Mouse (Mus musculus) MEL (cell line): ENCODE results near the gene Kif24. TPM values are rescaled to one million over a fixed set of nuclear protein-coding genes. Genes with fewer than 3 reads are reported as not detected.

ENCODE experiments used
- DNase-seq: peaks from one replicate; pipeline ENCODE4 v3.0.0; 2011; ENCODE audit warnings: low read depth, low spot score
- H3K27ac ChIP-seq: 2 replicates; pipeline ENCODE4 v1.5.1; 2012; ENCODE audit warnings: low read depth, mild to moderate bottlenecking, control low read depth, low read length, moderate library complexity; ENCODE audit not compliant: control insufficient read depth
- H3K27me3 ChIP-seq, 2 experiments: fragments of 150-350 bp in 1 of 2; sonication (generic) in 1 of 2; 2 replicates each; pipeline ENCODE4 v1.6.1; 2012; ENCODE audit warnings: low read length in 2 of 2, mild to moderate bottlenecking in 2 of 2, improper control_type of control experiment in 1 of 2, moderate library complexity in 1 of 2; ENCODE audit not compliant: insufficient read depth in 2 of 2, control insufficient read depth in 1 of 2
- H3K36me3 ChIP-seq, 2 experiments: 2 replicates each; pipeline ENCODE4 v1.6.1; 2012 to 2014; ENCODE audit warnings: low read length in 2 of 2, improper control_type of control experiment in 1 of 2, inconsistent platforms in 1 of 2, mild to moderate bottlenecking in 1 of 2; ENCODE audit not compliant: insufficient read depth in 2 of 2, control insufficient read depth in 1 of 2
- H3K4me1 ChIP-seq, 2 experiments: fragments of 150-350 bp in 1 of 2; sonication (generic) in 1 of 2; 2 replicates each; pipeline ENCODE4 v1.6.1; 2012; ENCODE audit warnings: low read length in 2 of 2, improper control_type of control experiment in 1 of 2, mild to moderate bottlenecking in 1 of 2; ENCODE audit not compliant: insufficient read depth in 2 of 2, control insufficient read depth in 1 of 2
- H3K4me3 ChIP-seq, 2 experiments: fragments of 150-350 bp in 1 of 2; sonication (generic) in 1 of 2; 2 replicates each; pipeline ENCODE4 v1.5.1; 2012; ENCODE audit warnings: low read depth in 2 of 2, low read length in 2 of 2, mild to moderate bottlenecking in 2 of 2, moderate library complexity in 2 of 2, control low read depth in 1 of 2, improper control_type of control experiment in 1 of 2; ENCODE audit not compliant: control insufficient read depth in 1 of 2, insufficient read depth in 1 of 2
- H3K79me2 ChIP-seq: 2 replicates; pipeline ENCODE4 v1.6.1; 2012; ENCODE audit warnings: mild to moderate bottlenecking, low read length, moderate library complexity; ENCODE audit not compliant: control insufficient read depth, poor library complexity, insufficient read depth
- H3K9ac ChIP-seq: 2 replicates; pipeline ENCODE4 v1.6.1; 2012; ENCODE audit warnings: low read depth, mild to moderate bottlenecking, control low read depth, low read length, moderate library complexity; ENCODE audit not compliant: control insufficient read depth, poor library complexity, severe bottlenecking
- H3K9me3 ChIP-seq: fragments of 150-350 bp; sonication (generic); replicated peaks from 2 replicates; pipeline ENCODE4 v1.6.1; 2012; ENCODE audit warnings: mild to moderate bottlenecking, low read length, improper control_type of control experiment, moderate library complexity; ENCODE audit not compliant: insufficient read depth
- CHD1 ChIP-seq: IDR thresholded peaks from 2 replicates; pipeline ENCODE4 v1.6.1; 2012; ENCODE audit warnings: low read depth, mild to moderate bottlenecking, inconsistent platforms, low read length, improper control_type of control experiment
- CTCF ChIP-seq, 3 experiments: IDR thresholded peaks in 2 of 3; conservative IDR thresholded peaks in 1 of 3; 2 replicates each; pipeline ENCODE4 v1.5.1; 2011 to 2012; ENCODE audit warnings: low read length in 3 of 3, low read depth in 2 of 3, mild to moderate bottlenecking in 2 of 3, improper control_type of control experiment in 1 of 3, inconsistent platforms in 1 of 3, mixed read lengths in 1 of 3, moderate library complexity in 1 of 3; ENCODE audit not compliant: control insufficient read depth in 1 of 3, insufficient read depth in 1 of 3, poor library complexity in 1 of 3, severe bottlenecking in 1 of 3
- EP300 ChIP-seq, 2 experiments: IDR thresholded peaks; 2 replicates each; pipeline ENCODE4 v1.6.1; 2011; ENCODE audit warnings: improper control_type of control experiment in 2 of 2, low read length in 2 of 2, low read depth in 1 of 2, mild to moderate bottlenecking in 1 of 2
- ETS1 ChIP-seq: IDR thresholded peaks from 2 replicates; pipeline ENCODE4 v1.6.1; 2012; ENCODE audit warnings: low read depth, mild to moderate bottlenecking, inconsistent platforms, low read length, improper control_type of control experiment, moderate library complexity
- GATA1 ChIP-seq: IDR thresholded peaks from 2 replicates; pipeline ENCODE4 v1.6.1; 2011; ENCODE audit warnings: low read depth, low read length, improper control_type of control experiment
- HCFC1 ChIP-seq: IDR thresholded peaks from 2 replicates; pipeline ENCODE4 v1.6.1; 2012; ENCODE audit warnings: low read depth, mild to moderate bottlenecking, inconsistent platforms, low read length, improper control_type of control experiment, moderate library complexity
- KAT2A ChIP-seq: conservative IDR thresholded peaks from 2 replicates; pipeline ENCODE4 v1.6.1; 2012; ENCODE audit warnings: low read depth, low read length, improper control_type of control experiment, inconsistent platforms
- MYC ChIP-seq: IDR thresholded peaks from 2 replicates; pipeline ENCODE4 v1.6.1; 2011; ENCODE audit warnings: low read depth, mild to moderate bottlenecking, low read length, improper control_type of control experiment, moderate library complexity
- POLR2AphosphoS2 ChIP-seq: IDR thresholded peaks from 2 replicates; pipeline ENCODE4 v1.6.1; 2011; ENCODE audit warnings: low read length, improper control_type of control experiment
- RCOR1 ChIP-seq: IDR thresholded peaks from 2 replicates; pipeline ENCODE4 v1.6.1; 2012; ENCODE audit warnings: low read depth, mild to moderate bottlenecking, inconsistent platforms, low read length, improper control_type of control experiment
- SIN3A ChIP-seq: IDR thresholded peaks from 2 replicates; pipeline ENCODE4 v1.6.1; 2012; ENCODE audit warnings: low read length, improper control_type of control experiment, inconsistent platforms
- SMC3 ChIP-seq: IDR thresholded peaks from 2 replicates; pipeline ENCODE4 v1.6.1; 2011; ENCODE audit warnings: low read depth, low read length, improper control_type of control experiment
- TBP ChIP-seq: IDR thresholded peaks from 2 replicates; pipeline ENCODE4 v1.8.0; 2011; ENCODE audit warnings: low read depth, low read length, improper control_type of control experiment
- UBTF ChIP-seq: IDR thresholded peaks from 2 replicates; pipeline ENCODE4 v1.6.1; 2012; ENCODE audit warnings: low read depth, mild to moderate bottlenecking, inconsistent platforms, low read length, improper control_type of control experiment, moderate library complexity, borderline replicate concordance; ENCODE audit not compliant: insufficient read depth
- USF1 ChIP-seq: IDR thresholded peaks from 2 replicates; pipeline ENCODE4 v1.6.1; 2014; ENCODE audit warnings: low read depth, mild to moderate bottlenecking, inconsistent platforms, low read length, improper control_type of control experiment, moderate library complexity
- USF2 ChIP-seq, 2 experiments: IDR thresholded peaks; 2 replicates each; pipeline ENCODE4 v1.6.1; 2011 to 2012; ENCODE audit warnings: improper control_type of control experiment in 2 of 2, low read length in 2 of 2, borderline replicate concordance in 1 of 2, inconsistent platforms in 1 of 2, low read depth in 1 of 2, mild to moderate bottlenecking in 1 of 2; ENCODE audit not compliant: insufficient read depth in 1 of 2
- ZC3H11A ChIP-seq: IDR thresholded peaks from 2 replicates; pipeline ENCODE4 v1.6.1; 2012; ENCODE audit warnings: low read depth, mild to moderate bottlenecking, inconsistent platforms, low read length, improper control_type of control experiment
- ZNF384 ChIP-seq: IDR thresholded peaks from 2 replicates; pipeline ENCODE4 v1.6.1; 2012; ENCODE audit warnings: low read depth, mild to moderate bottlenecking, inconsistent platforms, low read length, improper control_type of control experiment
- polyA plus RNA-seq, 2 experiments: library from polyadenylated mRNA; stranded (reverse) in 1 of 2; unstranded in 1 of 2; fragments of >175 nt in 1 of 2; fragments of >200 nt in 1 of 2; gene quantifications; 2 replicates each; pipeline versions ENCODE4 v1.2.1 to v1.2.4; 2012; ENCODE audit warnings: low replicate concordance in 2 of 2, low read depth in 1 of 2; ENCODE audit not compliant: insufficient read length in 2 of 2, insufficient read depth in 1 of 2, missing spikeins in 1 of 2
- total RNA-seq: library from RNA; depleted of rRNA; stranded (reverse); fragments of 300-350 nt; gene quantifications from 2 replicates; pipeline ENCODE4 v1.2.3, GENCODE M21; 2012

The Kif24 gene
- total and polyA plus RNA-seq, 3 experiments: 11.6 to 13.2 TPM; not detected in 1

- Histone ChIP-seq H3K27me3 (no peaks in the 10 kb centered on the region), H3K36me3 (peaks cover 0 to 5% of the 10 kb centered on the region in 2 experiments; a peak in 3 of 4 replicates), H3K27ac (no peak overlapping the region), H3K9ac (no peak overlapping the region), H3K79me2 (no peaks in the 10 kb centered on the region), H3K4me1 (no peaks in the 10 kb centered on the region; a peak in 1 of 4 replicates), H3K9me3 (no peaks in the 10 kb centered on the region), H3K4me3 (no peak overlapping the region)
- TF ChIP-seq SIN3A (no peak), GATA1 (no peak), EP300 (IDR thresholded peaks at IDR 0.05; ENCODE audit: low read depth in 1 of 2, low read length in 2 of 2) (no peak), CHD1 (no peak), POLR2AphosphoS2 (no peak), TBP (no peak), ETS1 (no peak), HCFC1 (no peak), ZC3H11A (no peak), ZNF384 (no peak)
- DNase-seq: no peak
Measured at GRCm38 (mm10) chr4:41407353-41407752, 57.3 kb downstream of the Kif24 start.

- peaks cover 3 to 5% of the 10 kb centered on the region in 2 experiments for H3K4me1 ChIP-seq
- H3K9me3 ChIP-seq: no peaks in the 10 kb centered on the region
- no peaks in the 10 kb centered on the region for H3K27me3 ChIP-seq
- no peak overlapping the region for H3K9ac ChIP-seq
- no peak overlapping the region for H3K4me3 ChIP-seq
- H3K36me3 ChIP-seq: peaks cover 5% of the 10 kb centered on the region in 2 experiments
- H3K27ac ChIP-seq: no peak overlapping the region
- DNase-seq: no peak
- no peak for TF ChIP-seq USF2 (IDR thresholded peaks at IDR 0.05; ENCODE audit: borderline replicate concordance in 1 of 2, insufficient read depth in 1 of 2, low read depth in 1 of 2, low read length in 2 of 2)
- no peak for TF ChIP-seq CTCF (IDR thresholded peaks at IDR 0.05 in 2 of 3, conservative IDR thresholded peaks at IDR 0.05 in 1 of 3; ENCODE audit: control insufficient read depth in 1 of 3, insufficient read depth in 1 of 3, low read depth in 2 of 3, low read length in 3 of 3, poor library complexity in 1 of 3, severe bottlenecking in 1 of 3)
- H3K79me2 ChIP-seq: no peaks in the 10 kb centered on the region
Measured at GRCm38 (mm10) chr4:41406597-41406996, 58.1 kb downstream of the Kif24 start.

GRCm38 (mm10) chr4:41401573-41401972 lies 63.1 kb downstream of the Kif24 start:
- Histone ChIP-seq H3K4me1 (peaks cover 14 to 20% of the 10 kb centered on the region in 2 experiments), H3K27me3 (no peaks in the 10 kb centered on the region), H3K9ac (no peak overlapping the region), H3K36me3 (peaks cover 4 to 20% of the 10 kb centered on the region in 2 experiments), H3K79me2 (no peaks in the 10 kb centered on the region), H3K4me3 (no peak overlapping the region), H3K27ac (peak overlapping the region; percentile 62), H3K9me3 (no peaks in the 10 kb centered on the region)
- no peak for TF ChIP-seq MYC
- peak; percentile 66 to 77; a peak in 3 of 4 replicates for TF ChIP-seq EP300 (IDR thresholded peaks at IDR 0.05; ENCODE audit: low read depth in 1 of 2, low read length in 2 of 2)
- TF ChIP-seq SMC3: no peak
- peak; percentile 7; the same call in 1 of the 2 replicates for TF ChIP-seq RCOR1
- TF ChIP-seq ETS1: peak; percentile 38; the same call in 1 of the 2 replicates
- TF ChIP-seq USF1: no peak
- TF ChIP-seq UBTF: no peak
- TF ChIP-seq KAT2A: no peak
- DNase-seq: peak; percentile 57
